Mouse (Mus musculus) lung, postnatal 0 days (tissue): ENCODE results near the gene Cyp4f40.

Source experiments
- CTCF ChIP-seq: IDR thresholded peaks from 2 replicates; pipeline ENCODE4 v1.5.1; 2016; ENCODE audit warnings: antibody characterized with exemption, mild to moderate bottlenecking
- EP300 ChIP-seq: IDR thresholded peaks from 2 replicates; pipeline ENCODE4 v1.6.1; 2016; ENCODE audit warnings: antibody characterized with exemption, mild to moderate bottlenecking, control low read depth

GRCm38 (mm10) chr17:32653860-32654259 lies 4.8 kb upstream of the Cyp4f40 start:
- TF ChIP-seq CTCF (no peak), EP300 (no peak)
